Mouse (Mus musculus) kidney, postnatal 0 days (tissue): ENCODE results near the gene Ppp2r5b. TPM values are rescaled to one million over a fixed set of nuclear protein-coding genes. Genes with fewer than 3 reads are reported as not detected.
A peak's percentile ranks its signal among the peaks of the same experiment; 100 is the strongest.

Experiments used
- ATAC-seq: fragments of 200-750 bp; cut with Nextera tagmentation; replicated peaks from 2 replicates; pipeline ENCODE4 v1.8.0; 2017; ENCODE audit warnings: low read depth, moderate number of reproducible peaks, moderate TSS enrichment, moderate library complexity; ENCODE audit not compliant: low FRiP score
- DNase-seq: peaks from one replicate; pipeline ENCODE4 v3.0.0-alpha.2; 2016; ENCODE audit warnings: low spot score
- H3K27ac ChIP-seq: fragments of 300-500 bp; sonication (generic); 2 replicates; pipeline ENCODE4 v1.5.1; 2014; ENCODE audit warnings: mild to moderate bottlenecking
- H3K27me3 ChIP-seq: fragments of 300-500 bp; sonication (generic); 2 replicates; pipeline ENCODE4 v1.6.1; 2014; ENCODE audit warnings: low read length, mixed read lengths; ENCODE audit not compliant: insufficient read depth
- H3K36me3 ChIP-seq: fragments of 300-500 bp; sonication (generic); 2 replicates; pipeline ENCODE4 v1.6.1; 2014; ENCODE audit warnings: low read length, mixed read lengths; ENCODE audit not compliant: insufficient read depth
- H3K4me1 ChIP-seq: fragments of 300-500 bp; sonication (generic); replicated peaks from 2 replicates; pipeline ENCODE4 v1.6.1; 2014; ENCODE audit warnings: antibody characterized with exemption, low read length, mixed read lengths; ENCODE audit not compliant: insufficient read depth
- H3K4me2 ChIP-seq: fragments of 300-500 bp; sonication (generic); 2 replicates; pipeline ENCODE4 v1.6.1; 2014; ENCODE audit warnings: mild to moderate bottlenecking, low read length, moderate library complexity, mixed read lengths
- H3K4me3 ChIP-seq: fragments of 300-500 bp; sonication (generic); replicated peaks from 2 replicates; pipeline ENCODE4 v1.5.1; 2014; ENCODE audit warnings: low read depth, low read length
- H3K9ac ChIP-seq: fragments of 300-500 bp; sonication (generic); 2 replicates; pipeline ENCODE4 v1.6.1; 2014; ENCODE audit warnings: low read depth, low read length
- H3K9me3 ChIP-seq: fragments of 300-500 bp; sonication (generic); replicated peaks from 2 replicates; pipeline ENCODE4 v1.6.1; 2016; ENCODE audit warnings: low read length, inconsistent platforms, mixed read lengths
- CTCF ChIP-seq: IDR thresholded peaks from 2 replicates; pipeline ENCODE4 v1.5.1; 2016; ENCODE audit warnings: antibody characterized with exemption, low read depth, mild to moderate bottlenecking, moderate library complexity
- WGBS: fragments of 180-500 bp; shearing (Covaris S2); extraction: QIAGEN DNeasy Blood & Tissue Kit; methylation state at CpG from one replicate; pipeline ENCODE4 v1.1.7; 2014; 5-methylcytosine and 5-hydroxymethylcytosine counted together
- polyA plus RNA-seq: library from polyadenylated mRNA; unstranded; fragments of >200 nt; fragmentation: Nextera tagmentation; extraction: Ambion mirVana; gene quantifications from 2 replicates; pipeline ENCODE4 v1.2.1, GENCODE M21; 2015

Gene Ppp2r5b
- polyA plus RNA-seq, 1 experiment from 2014 or later, result 19.9 TPM

DNA sequence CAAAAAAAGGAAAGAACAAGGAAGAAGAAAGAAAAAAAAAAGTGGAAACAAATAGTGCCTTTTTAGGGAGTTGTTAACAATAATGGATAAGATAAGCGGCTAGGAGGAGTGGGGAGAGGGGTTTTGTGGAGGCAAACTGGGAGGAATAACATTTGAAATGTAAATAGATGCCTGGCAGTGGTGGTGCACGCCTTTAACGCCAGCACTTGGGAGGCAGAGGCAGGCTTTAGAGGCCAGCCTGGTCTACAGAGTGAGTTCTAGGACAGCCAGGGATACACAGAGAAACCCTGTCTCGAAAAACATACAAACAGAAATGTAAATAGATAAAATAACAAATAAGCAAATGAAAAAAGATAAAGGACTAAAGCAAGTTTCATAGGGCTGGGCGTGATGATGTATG is 5.1 kb upstream of the Ppp2r5b start:
- Histone ChIP-seq H3K36me3 (peaks cover 8% of the 10 kb centered on the region; the same call in 1 of the 2 replicates), H3K9ac (no peak overlapping the region), H3K27me3 (no peaks in the 10 kb centered on the region), H3K4me1 (peaks cover 12% of the 10 kb centered on the region), H3K9me3 (no peaks in the 10 kb centered on the region), H3K4me2 (0 out of 2 replicates have a peak overlapping the region, but pooled peaks have one; percentile 28), H3K4me3 (no peak overlapping the region), H3K27ac (no peak overlapping the region)
- ATAC-seq (no peak), DNase-seq (no peak)
- WGBS, result 38% methylated on average over 5 of the region's 5 CpGs
- no peak for TF ChIP-seq CTCF

DNA sequence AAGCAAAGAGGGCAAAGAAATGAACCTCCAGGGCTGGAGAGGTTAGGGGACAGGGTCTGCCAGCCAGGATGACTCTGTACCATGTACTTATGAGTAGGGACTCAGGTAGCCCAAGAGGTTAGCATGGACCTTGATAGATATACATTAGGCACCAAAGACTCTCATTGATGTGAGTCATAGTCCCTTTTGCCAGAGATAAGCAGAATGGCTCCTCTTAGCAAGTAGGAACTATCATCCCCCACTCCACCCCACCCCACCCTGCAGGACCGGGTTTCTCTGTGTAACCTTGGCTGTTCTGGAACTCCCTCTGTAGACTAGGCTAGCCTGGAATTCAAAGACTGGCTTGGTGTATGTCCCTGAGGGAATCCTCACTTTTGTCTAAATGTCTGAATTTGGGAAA is 4.5 kb upstream of the Ppp2r5b start:
- Histone ChIP-seq H3K4me3 (no peak overlapping the region), H3K4me1 (peaks cover 14% of the 10 kb centered on the region), H3K36me3 (peaks cover 4% of the 10 kb centered on the region; the same call in 1 of the 2 replicates), H3K27me3 (no peaks in the 10 kb centered on the region), H3K9ac (no peak overlapping the region), H3K27ac (no peak overlapping the region), H3K4me2 (no peak overlapping the region), H3K9me3 (no peaks in the 10 kb centered on the region)
- no peak for TF ChIP-seq CTCF
- DNase-seq, result no peak
- WGBS, result 52% methylated on average over 1 of the region's 1 CpGs
- no peak for ATAC-seq

DNA sequence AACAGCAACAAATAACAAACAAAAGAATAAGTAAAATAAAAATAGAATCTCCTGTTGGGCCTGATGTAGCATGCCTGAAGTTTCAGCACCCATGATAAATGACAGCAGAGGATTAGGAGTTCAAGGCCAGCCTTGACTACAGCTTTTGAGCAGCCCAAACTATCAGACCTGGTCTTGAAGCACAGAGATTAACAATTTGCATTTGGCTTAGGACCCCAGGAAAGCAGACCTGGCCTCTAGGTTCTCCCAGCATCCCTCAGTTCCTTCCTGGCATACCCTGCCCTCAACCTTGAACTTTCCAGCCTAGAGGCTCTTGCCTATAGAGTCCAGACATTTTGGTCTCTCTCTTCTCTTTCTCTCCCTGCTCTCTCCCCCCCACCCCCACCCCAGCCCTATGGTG is 3.1 kb upstream of the Ppp2r5b start:
- Histone ChIP-seq H3K36me3 (no peaks in the 10 kb centered on the region), H3K4me1 (peaks cover 24% of the 10 kb centered on the region), H3K27ac (no peak overlapping the region), H3K27me3 (no peaks in the 10 kb centered on the region), H3K9me3 (no peaks in the 10 kb centered on the region), H3K4me2 (no peak overlapping the region), H3K9ac (no peak overlapping the region), H3K4me3 (no peak overlapping the region)
- ATAC-seq (no peak), DNase-seq (no peak)
- no peak for TF ChIP-seq CTCF

DNA sequence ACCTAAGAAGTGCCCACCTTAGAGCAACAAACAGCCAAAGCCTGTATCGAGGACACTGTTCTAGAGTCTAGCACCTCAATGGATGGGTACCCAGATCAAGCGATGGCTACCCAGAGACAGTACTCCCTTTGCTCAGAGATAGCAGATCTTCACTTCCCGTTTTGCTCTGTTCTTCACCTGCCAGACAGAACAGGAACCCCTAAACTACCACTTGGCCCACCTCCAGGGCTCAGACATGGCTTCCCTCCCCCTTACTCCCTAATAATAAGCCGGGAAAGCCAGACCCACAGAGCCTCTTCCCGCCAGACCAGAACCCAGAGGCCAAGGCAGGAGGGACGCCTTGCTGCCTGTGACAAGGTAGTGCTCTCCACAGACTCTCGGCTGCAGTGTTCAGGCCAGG is 1.2 kb upstream of the Ppp2r5b start:
- DNase-seq (no peak), ATAC-seq (no peak)
- no peaks in the 10 kb centered on the region for H3K27me3 ChIP-seq
- WGBS, result 68% methylated on average over 7 of the region's 7 CpGs
- H3K27ac ChIP-seq, result no peak overlapping the region
- H3K4me3 ChIP-seq, result no peak overlapping the region
- TF ChIP-seq CTCF, result no peak
- H3K36me3 ChIP-seq, result 0 out of 2 replicates have a peak, but pooled peaks cover 4% of the 10 kb centered on the region
- no peak overlapping the region for H3K4me2 ChIP-seq
- H3K4me1 ChIP-seq, result peaks cover 15% of the 10 kb centered on the region
- no peak overlapping the region for H3K9ac ChIP-seq
- H3K9me3 ChIP-seq, result no peaks in the 10 kb centered on the region

DNA sequence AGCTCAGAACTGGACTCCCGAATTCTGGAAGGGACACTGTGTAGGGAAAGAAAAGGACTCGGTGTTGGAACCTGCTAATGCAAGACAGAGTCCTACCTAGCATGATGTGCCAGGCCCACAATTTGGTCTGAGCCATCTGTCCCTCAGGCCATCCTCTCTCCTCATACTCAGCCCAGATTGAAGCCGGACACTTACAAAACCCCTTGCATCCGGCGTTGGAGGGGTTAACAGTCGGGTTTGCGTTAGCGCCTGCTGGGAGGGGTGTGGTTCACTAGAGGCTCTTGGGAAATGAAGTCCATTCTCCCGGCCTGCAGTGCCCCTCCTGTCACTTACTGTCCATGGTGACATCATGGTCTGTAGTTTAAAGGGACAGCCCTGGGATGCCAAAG is 375 bp upstream of the Ppp2r5b start:
- DNase-seq (peak; percentile 97), ATAC-seq (peak; percentile 87)
- Histone ChIP-seq H3K36me3 (peaks cover 7% of the 10 kb centered on the region; the same call in 1 of the 2 replicates), H3K4me3 (peak overlapping the region; percentile 76), H3K27me3 (no peaks in the 10 kb centered on the region), H3K4me2 (peak overlapping the region; percentile 76), H3K27ac (peak overlapping the region; percentile 94), H3K9me3 (no peaks in the 10 kb centered on the region), H3K4me1 (peaks cover 15% of the 10 kb centered on the region), H3K9ac (peak overlapping the region; percentile 85)
- TF ChIP-seq CTCF, result no peak; the same call in 1 of the 2 replicates
- 0% methylated on average over 9 of the region's 9 CpGs for WGBS

DNA sequence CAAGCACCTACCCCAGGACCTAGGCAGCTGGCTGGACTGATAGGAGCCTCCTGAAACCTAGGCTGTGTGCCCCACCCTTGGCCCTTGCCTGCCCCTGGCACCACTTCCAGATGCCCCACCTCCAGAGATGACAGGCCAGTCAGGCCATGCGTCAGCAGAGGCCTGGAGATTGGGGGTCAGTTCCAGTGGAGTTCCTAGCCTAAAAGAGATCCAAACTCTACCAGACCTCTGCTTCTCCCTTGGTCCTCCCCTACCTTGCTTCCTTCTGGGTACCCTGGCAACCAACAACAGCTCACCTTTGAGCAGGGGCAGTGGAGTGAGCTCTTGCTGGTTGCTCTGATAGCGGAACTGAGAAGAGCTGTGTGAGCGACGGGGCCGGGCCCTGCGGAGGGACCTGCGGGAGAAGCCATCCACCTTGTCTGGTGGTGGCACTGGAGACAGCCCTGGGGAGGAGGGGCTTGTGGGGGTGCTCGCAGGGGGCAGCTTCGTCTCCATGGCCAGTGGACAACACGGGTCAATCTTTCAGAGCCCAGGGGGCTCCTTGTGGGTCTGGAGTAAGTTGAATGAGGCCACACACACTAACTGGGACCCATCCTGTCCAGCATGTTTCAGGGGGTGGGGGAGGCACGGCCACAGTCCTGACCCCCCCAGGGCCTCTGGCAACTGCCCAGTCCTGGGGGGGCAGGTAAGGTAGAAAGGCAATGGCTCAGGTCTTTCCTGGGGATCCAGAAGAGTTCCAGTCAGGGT is 1.2 kb downstream of the Ppp2r5b start:
- no peak for DNase-seq
- Histone ChIP-seq H3K36me3 (peaks cover 19% of the 10 kb centered on the region; the same call in 1 of the 2 replicates), H3K27ac (no peak overlapping the region), H3K4me1 (peaks cover 15% of the 10 kb centered on the region), H3K27me3 (no peaks in the 10 kb centered on the region), H3K4me3 (peak overlapping the region; percentile 76), H3K9ac (peak overlapping the region; percentile 85), H3K4me2 (peak overlapping the region; percentile 76), H3K9me3 (no peaks in the 10 kb centered on the region)
- WGBS, result 53% methylated on average over 11 of the region's 11 CpGs
- no peak for ATAC-seq
- TF ChIP-seq CTCF, result no peak
